Mouse (Mus musculus) NIH3T3 (cell line): ENCODE measurements around the gene Foxl1.

Source experiments
- DNase-seq: peaks from one replicate; pipeline ENCODE4 v3.0.0-alpha.2; 2012; ENCODE audit warnings: low read depth

The Foxl1 gene

DNA sequence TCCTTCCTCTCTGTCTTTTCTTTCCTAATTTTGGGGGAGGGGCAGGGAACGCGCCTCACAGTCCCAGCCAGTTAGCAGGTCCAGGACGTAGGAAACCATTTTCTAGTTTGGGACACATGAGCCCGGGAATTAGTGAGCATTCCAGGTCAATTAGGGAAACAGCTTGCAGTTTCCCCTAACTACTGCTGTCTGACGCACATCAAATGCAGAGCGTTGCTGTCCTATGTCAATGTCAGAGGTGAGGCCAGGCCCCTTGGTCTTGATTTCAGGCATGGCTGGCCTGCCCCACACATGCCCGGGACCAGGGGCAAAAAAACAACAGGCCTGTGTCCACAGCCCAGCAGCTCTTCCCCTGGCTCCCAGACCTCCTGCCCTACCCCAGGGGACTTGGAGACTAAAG lies 42.4 kb downstream of the Foxl1 start:
- DNase-seq: no peak

DNA sequence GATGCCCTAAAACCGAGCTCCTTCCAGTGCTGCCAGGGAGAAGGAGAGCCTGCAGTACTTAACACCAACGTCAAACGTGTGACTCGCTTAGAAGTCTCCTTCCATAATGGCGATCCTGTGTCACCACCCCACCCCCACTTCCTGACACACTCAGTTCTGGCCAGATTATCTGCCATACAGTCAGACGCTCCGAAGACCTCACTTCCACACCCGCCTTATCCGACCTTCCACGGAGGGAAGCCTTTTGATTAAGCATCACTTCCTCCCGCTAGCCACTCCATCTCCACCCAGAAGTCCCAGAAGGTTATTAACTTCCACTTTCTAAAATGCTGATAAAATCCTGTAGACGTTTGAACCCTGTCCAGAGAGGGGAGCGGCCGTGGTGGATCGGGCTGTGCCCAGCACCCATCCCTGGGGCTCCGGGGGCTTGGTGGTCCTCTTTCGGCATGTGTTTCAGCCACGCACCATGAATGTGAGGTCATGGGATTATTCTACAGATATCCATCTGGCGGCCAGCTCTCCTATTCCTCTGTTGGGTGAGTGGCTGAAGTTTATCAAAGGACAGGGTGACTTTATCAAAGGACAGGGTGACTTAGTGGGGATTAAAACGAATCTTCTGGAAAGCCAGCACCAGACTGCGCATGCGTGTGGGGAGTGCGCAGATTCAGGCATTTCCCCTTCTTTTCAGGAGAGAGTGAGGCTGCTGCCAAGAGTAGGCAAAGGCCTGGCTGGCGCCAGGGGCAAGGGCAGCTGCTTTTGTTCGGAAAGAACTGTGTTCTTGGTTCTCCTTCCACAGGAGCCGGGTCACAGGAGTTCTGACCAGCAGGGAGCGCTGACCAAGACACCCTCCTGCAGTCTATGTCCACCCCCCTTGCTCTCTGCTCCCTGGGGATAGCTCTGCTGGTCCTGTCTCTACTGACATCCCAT lies 43.1 kb downstream of the Foxl1 start:
- DNase-seq: peak; percentile 56

GRCm38 (mm10) chr8:121172567-121172966 lies 44.8 kb downstream of the Foxl1 start:
- DNase-seq: no peak

- no peak for DNase-seq
These were observed 46.4 kb downstream of the Foxl1 start for GRCm38 (mm10) chr8:121174178-121174577.

- no peak for DNase-seq
These were observed 47.2 kb downstream of the Foxl1 start for GRCm38 (mm10) chr8:121174721-121175539.

DNA sequence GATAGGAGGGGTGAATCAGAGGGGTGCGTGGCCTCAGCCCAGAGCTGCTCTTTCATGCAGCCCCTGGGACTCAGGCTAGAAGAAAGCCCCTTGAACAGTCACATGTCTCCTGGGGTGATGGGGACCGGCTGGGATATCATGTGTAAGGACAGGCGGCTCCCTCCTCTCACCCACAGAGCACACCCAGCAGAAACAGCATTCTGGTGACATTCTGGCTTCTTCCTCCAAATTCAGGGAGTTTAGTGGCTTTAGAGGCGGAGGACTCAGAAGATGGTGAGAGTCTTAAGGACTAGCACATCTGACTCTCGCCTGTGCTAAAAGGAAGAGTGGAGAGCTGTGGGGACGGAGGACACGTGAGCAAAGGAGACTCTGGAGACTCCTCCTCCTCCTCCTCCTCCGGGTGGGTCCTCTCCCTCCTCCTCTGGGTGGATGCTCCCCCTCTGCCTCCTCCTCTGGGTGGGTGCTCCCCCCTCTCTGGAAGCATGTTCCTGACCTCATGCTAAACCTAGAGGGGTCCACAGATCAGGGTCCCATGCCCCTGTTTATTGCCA lies 47.9 kb downstream of the Foxl1 start:
- no peak for DNase-seq

DNA sequence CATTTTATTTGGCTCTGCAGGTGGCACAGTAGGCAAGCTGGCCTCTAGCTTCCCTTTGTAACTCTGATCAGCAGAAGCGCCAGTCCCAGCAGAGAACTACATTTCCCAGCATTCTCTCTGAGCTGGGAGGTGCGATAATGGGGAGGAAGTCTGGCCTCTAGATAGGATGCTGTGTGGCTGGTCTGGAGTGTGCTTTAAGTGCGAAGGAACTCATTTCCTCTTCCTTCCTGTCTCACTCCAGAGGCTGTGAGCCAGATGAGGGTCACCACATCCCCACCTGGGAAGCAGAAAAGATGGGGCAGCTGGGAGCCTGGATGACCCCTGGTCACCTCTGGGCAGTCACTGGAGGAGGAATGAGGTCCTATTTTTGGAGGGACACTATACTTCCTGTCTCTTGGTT lies 48.6 kb downstream of the Foxl1 start:
- DNase-seq: no peak
